Mouse (Mus musculus) right cerebral cortex, postnatal 4 days (tissue): ENCODE data around the gene Pja2.
"Not testable (repeated sequence)": the region's sequence is repeated elsewhere in the genome, so short reads cannot be mapped to it uniquely, and the experiment has no call there.

Experiments
- DNase-seq: peaks from one replicate; pipeline ENCODE4 v3.0.0-alpha.2; 2022

Pja2 gene

GRCm38 (mm10) chr17:64331898-64332769 lies at the start of gene Pja2:
Pja2 (minus strand) TSS chr17:64331916.
- peak; percentile 100 for DNase-seq

GRCm38 (mm10) chr17:64375327-64375726 lies 43.6 kb upstream of the Pja2 start:
- peak; percentile 58 for DNase-seq

DNA sequence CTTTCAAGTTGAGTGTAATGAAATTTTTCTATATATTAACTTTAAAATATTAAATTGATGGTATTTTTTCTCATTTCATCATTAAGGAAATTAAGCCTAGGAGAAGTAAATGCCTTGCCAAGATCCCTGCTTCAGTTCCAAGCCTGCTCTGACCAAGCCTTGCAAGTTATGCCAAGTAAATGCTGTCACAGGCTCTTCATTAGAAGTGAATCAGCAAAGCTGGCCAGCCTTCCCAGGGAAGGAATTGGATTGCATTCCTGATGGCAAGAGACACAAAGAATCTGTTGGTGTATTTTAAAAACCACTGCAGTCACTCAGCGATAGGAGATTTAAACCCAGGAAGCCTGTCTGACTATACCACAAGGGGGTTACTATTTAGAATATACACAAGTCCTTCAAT lies 32.0 kb upstream of the Pja2 start:
- no peak for DNase-seq

DNA sequence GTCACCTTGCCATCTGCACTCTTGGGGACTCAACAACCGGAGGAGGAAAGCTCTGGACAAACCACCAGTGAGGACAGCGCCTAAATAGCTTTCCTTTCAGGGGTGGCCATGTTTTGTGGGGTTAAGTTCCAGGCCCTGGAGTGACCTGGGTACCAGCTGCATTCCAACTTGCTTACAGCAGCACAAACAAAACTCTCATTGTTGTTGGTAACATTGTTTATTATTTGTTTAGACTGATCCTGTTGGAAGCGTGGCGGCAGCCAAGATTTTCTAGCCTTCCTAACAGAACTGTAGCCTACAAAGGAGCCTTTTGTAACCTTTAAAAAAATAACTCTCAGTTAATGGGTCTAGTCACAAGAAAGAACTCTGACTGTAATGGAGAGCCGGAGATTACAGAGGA lies 30.9 kb upstream of the Pja2 start:
- DNase-seq: no peak

GRCm38 (mm10) chr17:64361911-64362425 lies 30.3 kb upstream of the Pja2 start:
- no peak for DNase-seq

DNA sequence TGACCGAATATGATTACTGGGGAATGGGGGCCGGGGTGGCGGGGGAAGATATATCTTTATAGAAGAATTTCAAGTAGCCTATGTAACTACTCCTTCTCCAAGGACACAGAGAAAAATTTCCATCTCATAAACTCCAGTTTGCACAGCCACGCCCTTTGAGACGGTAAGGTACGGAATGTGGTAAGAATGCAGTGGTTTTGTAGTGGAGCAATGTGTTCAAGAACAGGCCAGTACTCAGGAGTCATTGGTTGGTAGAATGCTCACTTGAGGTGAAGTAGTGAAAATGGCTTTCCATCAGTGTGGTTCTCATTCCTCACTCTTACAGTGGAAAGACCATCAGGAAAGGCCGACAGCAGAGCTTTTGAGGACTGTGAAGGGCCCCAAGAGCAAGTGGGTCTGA lies 22.2 kb upstream of the Pja2 start:
- no peak for DNase-seq

- DNase-seq: no peak
These were observed 14.4 kb upstream of the Pja2 start for GRCm38 (mm10) chr17:64346135-64346534.

GRCm38 (mm10) chr17:64344576-64345172 lies 13.0 kb upstream of the Pja2 start:
- DNase-seq: no peak

- no peak for DNase-seq
These were observed 10.0 kb upstream of the Pja2 start for GRCm38 (mm10) chr17:64341698-64342097.

GRCm38 (mm10) chr17:64339752-64340151 lies 8.0 kb upstream of the Pja2 start:
- no peak for DNase-seq

DNA sequence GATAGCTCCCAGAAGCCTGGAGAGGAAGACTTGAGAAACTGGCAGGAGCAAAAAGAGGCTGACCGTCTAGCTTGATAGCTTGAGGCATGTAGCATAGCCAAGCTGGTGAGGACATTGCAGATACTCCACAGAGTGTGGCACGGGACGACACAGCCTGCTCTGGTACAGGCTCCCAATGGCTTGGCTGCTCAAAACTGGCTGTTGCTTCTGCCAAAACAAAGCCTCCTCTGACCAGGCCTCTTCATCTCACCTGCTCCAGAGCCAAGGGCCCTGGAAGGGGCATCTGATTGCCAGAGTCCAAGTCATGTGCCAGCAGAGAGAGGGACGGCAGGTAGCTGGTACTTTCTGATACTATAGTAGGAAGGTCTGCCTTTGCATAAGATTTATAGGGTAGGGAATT lies 5.5 kb upstream of the Pja2 start:
- DNase-seq: no peak

GRCm38 (mm10) chr17:64333956-64334355 lies 2.2 kb upstream of the Pja2 start:
- DNase-seq: no peak

DNA sequence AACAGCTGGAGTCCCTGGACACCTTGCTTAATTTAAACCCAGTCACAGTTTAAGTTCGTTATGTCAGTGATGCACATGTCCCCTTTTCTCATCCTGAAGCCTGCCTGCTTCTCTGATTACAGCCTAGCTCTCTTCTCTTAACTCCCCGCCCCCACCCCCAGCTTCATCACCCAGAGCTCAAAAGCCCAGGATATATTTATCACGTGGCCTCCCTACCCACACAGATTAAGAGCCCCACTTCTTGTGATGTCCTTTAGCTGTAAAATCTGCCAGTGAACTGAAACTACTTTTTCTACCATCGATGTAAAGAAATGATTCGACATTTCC lies 1.0 kb upstream of the Pja2 start:
- peak; percentile 10 for DNase-seq

DNA sequence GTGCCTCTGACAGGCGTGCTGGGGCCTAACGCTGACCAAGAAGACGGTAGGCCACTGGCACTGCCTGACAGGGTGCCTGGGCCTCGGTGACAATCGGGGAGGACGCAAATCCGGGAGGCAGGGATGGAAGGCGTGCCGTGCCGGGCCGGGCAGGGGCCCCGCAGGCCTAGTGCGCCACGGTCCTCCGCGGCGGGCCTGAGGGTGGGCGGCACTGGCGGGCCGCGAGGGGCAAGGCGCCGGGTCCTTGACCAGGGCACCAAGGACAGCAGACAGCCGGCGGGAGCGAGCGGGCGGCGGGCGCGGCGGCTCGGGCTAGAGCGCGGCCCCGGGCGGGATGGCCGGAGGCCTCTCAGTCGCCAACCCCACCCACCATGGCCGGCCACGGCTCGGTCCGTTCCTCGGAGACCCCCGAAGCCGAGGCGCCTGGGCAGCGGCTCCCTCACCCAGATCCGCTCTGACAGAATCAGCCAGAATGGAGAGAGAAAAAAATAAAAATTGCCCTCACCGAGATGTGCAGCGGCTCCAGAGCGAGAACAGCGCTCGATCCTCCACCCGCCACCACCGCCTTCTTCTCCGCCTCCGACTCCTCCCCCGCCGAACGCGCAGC lies 322 bp downstream of the Pja2 start:
- DNase-seq: peak; percentile 40

GRCm38 (mm10) chr17:64330885-64331284 lies 831 bp downstream of the Pja2 start:
- no peak for DNase-seq

GRCm38 (mm10) chr17:64324556-64324955 lies 7.2 kb downstream of the Pja2 start:
- no peak for DNase-seq

DNA sequence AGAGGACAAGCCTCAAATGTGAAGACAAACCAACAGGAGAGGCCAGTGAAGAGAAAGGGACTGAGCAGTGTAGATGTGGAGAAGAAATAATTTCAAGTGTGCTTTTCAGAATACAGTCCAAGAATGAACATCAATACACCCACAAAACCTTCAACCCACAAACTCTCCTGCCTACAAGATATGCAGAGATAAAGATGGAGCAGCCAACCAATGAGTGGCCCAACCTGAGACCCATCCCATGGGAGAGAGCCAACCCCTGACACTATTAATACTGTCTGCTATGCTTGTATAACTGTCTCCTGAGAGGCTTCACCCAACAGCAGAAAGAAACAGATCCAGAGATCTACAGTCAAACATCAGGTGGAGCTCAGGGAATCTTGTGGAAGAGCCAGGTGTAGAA lies 16.3 kb downstream of the Pja2 start:
- DNase-seq: no peak

- not testable (repeated sequence) for DNase-seq
These were observed 17.2 kb downstream of the Pja2 start for GRCm38 (mm10) chr17:64314523-64314922.

GRCm38 (mm10) chr17:64297628-64298027 lies 34.1 kb downstream of the Pja2 start:
- no peak for DNase-seq

DNA sequence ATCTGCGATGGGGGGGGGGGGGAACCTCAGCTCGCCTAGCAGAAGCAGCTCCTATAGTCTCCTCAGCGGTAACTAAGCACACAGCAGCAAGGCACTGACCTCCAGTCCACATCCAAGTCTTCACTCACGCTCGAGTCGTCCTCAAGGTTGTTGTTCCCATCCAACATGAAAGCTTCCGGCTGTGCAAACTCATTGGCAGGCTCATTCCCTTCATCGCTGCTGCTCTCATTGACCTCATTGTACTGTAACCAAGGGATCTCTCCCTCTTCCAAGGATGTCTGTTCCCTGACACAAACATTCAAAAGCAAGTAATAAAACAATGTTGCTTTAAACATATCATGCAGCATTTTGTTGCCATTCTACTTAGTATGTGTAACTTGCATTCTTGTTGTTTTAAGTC lies 39.0 kb downstream of the Pja2 start:
- no peak for DNase-seq

DNA sequence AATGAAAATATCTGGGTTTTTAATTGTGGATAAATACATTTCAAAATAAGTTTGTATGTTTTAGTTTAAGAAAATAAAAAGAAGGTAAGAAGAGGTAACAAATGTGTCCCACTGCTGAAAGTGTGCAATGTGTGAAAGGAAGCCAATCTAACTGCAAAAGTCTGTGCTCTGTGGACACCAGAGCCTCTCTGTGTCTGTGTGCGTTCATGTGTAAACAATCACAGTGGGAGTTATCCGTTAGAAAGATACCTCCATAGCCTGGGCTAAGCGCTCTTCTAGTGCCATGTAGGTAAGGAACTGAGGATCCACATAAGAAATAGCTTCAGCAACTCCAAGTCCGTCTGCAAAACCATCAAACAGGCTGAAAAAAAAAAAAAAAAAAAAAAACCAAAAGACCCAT lies 42.0 kb downstream of the Pja2 start:
- DNase-seq: no peak

DNA sequence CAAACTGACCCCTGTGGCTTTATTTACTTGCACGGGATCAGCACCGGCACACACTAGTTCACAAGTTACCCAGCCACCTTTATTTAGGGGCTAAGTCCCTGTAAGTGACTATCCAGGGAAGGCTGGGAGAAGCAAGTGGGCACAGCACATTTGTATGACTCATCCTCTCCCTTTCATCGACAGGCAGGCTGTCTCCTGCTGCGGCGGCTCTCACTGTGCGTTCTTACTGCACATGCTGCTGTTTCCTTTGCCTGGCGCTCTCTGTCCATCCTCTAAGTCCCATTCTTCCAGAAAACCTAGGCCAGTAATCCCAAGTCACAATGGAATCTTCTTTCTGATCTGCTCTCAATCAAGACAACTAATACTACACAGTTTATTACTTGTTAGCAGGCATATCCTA lies 43.7 kb downstream of the Pja2 start:
- DNase-seq: no peak

DNA sequence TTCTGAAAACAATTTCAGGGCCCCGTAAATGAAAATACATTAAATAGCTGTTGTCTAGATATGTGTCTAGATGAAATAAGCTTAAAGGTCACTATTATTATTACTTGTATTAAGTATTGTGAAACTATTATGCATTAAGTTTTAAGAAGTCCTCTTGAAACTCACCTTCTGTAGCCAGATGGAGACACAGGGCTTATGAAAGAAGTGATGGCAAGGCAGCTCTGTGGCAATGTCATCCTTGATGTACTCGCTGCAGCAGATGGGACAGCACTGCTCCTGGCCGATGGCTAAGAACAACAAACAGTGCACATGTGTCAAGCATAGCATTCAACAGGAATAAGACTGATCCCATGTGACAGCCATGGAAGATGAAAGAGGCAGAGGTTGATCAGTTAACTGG lies 44.9 kb downstream of the Pja2 start:
- DNase-seq: no peak

- not testable (repeated sequence) for DNase-seq
These were observed 50.3 kb downstream of the Pja2 start for GRCm38 (mm10) chr17:64281368-64281767.
